Mouse (Mus musculus) liver, embryonic 14.5 days (tissue): ENCODE data around the gene Hnrnpll. TPM values are rescaled to one million over a fixed set of nuclear protein-coding genes. Genes with fewer than 3 reads are reported as not detected.
A peak's percentile ranks its signal among the peaks of the same experiment; 100 is the strongest.
"Not testable (repeated sequence)": the region's sequence is repeated elsewhere in the genome, so short reads cannot be mapped to it uniquely, and the experiment has no call there.

Experiments used
- ATAC-seq: fragments of 200-750 bp; cut with Nextera tagmentation; 2 replicates; pipeline ENCODE4 v1.8.0; 2017; ENCODE audit warnings: moderate number of reproducible peaks, mild to moderate bottlenecking, moderate library complexity; ENCODE audit not compliant: insufficient read depth
- DNase-seq, 3 experiments: peaks; one replicate each; pipeline ENCODE4 v3.0.0-alpha.2; 2012 to 2013; ENCODE audit warnings: low read depth in 3 of 3, low spot score in 3 of 3
- H3K27ac ChIP-seq: fragments of 300-500 bp; sonication (generic); 2 replicates; pipeline ENCODE4 v1.5.1; 2014; ENCODE audit warnings: moderate library complexity, mild to moderate bottlenecking, control low read depth, inconsistent platforms
- H3K27me3 ChIP-seq: fragments of 300-500 bp; sonication (generic); 2 replicates; pipeline ENCODE4 v1.6.1; 2014; ENCODE audit warnings: mild to moderate bottlenecking, low read length, moderate library complexity; ENCODE audit not compliant: control insufficient read depth, insufficient read depth
- H3K36me3 ChIP-seq: fragments of 300-500 bp; sonication (generic); replicated peaks from 2 replicates; pipeline ENCODE4 v1.6.1; 2014; ENCODE audit warnings: low read depth; ENCODE audit not compliant: control insufficient read depth, insufficient read depth
- H3K4me1 ChIP-seq, 2 experiments: fragments of 200-500 bp in 1 of 2; fragments of 300-500 bp in 1 of 2; sonication (generic) in 1 of 2; replicated peaks; 2 replicates each; pipeline ENCODE4 v1.6.1; 2012 to 2014; ENCODE audit warnings: antibody characterized with exemption in 1 of 2, inconsistent platforms in 1 of 2, low read length in 1 of 2; ENCODE audit not compliant: control insufficient read depth in 2 of 2, insufficient read depth in 2 of 2
- H3K4me2 ChIP-seq: fragments of 300-500 bp; sonication (generic); 2 replicates; pipeline ENCODE4 v1.6.1; 2014; ENCODE audit warnings: low read depth, mild to moderate bottlenecking, control low read depth, moderate library complexity
- H3K4me3 ChIP-seq, 2 experiments: fragments of 200-500 bp in 1 of 2; fragments of 300-500 bp in 1 of 2; sonication (generic) in 1 of 2; 2 replicates each; pipeline ENCODE4 v1.5.1; 2012 to 2014; ENCODE audit warnings: low read depth in 2 of 2, low read length in 2 of 2, mild to moderate bottlenecking in 2 of 2, control low read depth in 1 of 2, inconsistent platforms in 1 of 2, moderate library complexity in 1 of 2; ENCODE audit not compliant: insufficient read depth in 1 of 2
- H3K9ac ChIP-seq: fragments of 300-500 bp; sonication (generic); replicated peaks from 2 replicates; pipeline ENCODE4 v1.6.1; 2014; ENCODE audit warnings: mild to moderate bottlenecking, control low read depth, moderate library complexity
- H3K9me3 ChIP-seq: fragments of 300-500 bp; sonication (generic); 2 replicates; pipeline ENCODE4 v1.6.1; 2016; ENCODE audit warnings: low read length, mixed read lengths; ENCODE audit not compliant: control insufficient read depth
- CTCF ChIP-seq: IDR thresholded peaks from 2 replicates; pipeline ENCODE4 v1.5.1; 2016; ENCODE audit warnings: antibody characterized with exemption, low read depth, control low read depth
- EP300 ChIP-seq: IDR thresholded peaks from 2 replicates; pipeline ENCODE4 v1.6.1; 2016; ENCODE audit warnings: antibody characterized with exemption, low read depth
- WGBS: fragments of 180-500 bp; shearing (Covaris S2); extraction: QIAGEN DNeasy Blood & Tissue Kit; methylation state at CpG from one replicate; pipeline ENCODE4 v1.1.7; 2014; ENCODE audit not compliant: insufficient replicate concordance; 5-methylcytosine and 5-hydroxymethylcytosine counted together
- polyA plus RNA-seq, 2 experiments: library from polyadenylated mRNA; depleted of rRNA in 1 of 2; stranded (reverse) in 1 of 2; unstranded in 1 of 2; fragments of >200 nt; fragmentation: Nextera tagmentation in 1 of 2; extraction: Ambion mirVana in 1 of 2; gene quantifications; 2 replicates each; pipeline versions ENCODE4 v1.2.1 to v1.2.3; 2012 to 2014

Gene Hnrnpll
- polyA plus RNA-seq, 2 experiments = 23.1 to 23.5 TPM

DNA sequence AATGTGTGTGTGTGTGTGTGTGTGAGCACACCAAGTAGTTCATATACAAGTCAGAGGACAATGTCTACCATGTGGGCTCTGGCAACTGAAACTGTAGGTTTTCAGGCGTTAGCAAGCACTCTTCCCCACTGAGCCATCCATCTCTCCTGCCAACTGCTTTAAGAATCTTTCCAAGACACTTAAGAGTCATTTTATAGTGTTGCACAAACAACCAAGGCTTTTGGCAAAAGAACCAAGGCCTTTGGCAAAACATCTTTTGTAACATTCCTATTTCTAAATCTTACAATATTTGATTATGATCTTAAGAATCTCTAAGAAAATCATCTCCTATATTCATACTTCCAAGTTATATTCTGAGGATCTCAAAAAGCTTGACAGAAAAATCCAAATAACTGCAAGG, 2.4 kb downstream of the Hnrnpll start:
- Histone ChIP-seq H3K9me3 (no peaks in the 10 kb centered on the region), H3K4me3 (peak overlapping the region in 1 of 2 experiments; percentile 78; a peak in 2 of 4 replicates), H3K4me1 (peaks cover 14 to 22% of the 10 kb centered on the region in 2 experiments), H3K27ac (no peak overlapping the region), H3K4me2 (peak overlapping the region; percentile 71), H3K9ac (peak overlapping the region; percentile 90), H3K36me3 (no peaks in the 10 kb centered on the region), H3K27me3 (no peaks in the 10 kb centered on the region; the same call in 1 of the 2 replicates)
- 32% methylated on average over 1 of the region's 1 CpGs for WGBS
- no peak for ATAC-seq
- TF ChIP-seq EP300 (no peak), CTCF (no peak)
- DNase-seq = no peak

GRCm38 (mm10) chr17:80058501-80058900, 3.6 kb downstream of the Hnrnpll start:
- no peaks in the 10 kb centered on the region for H3K9me3 ChIP-seq
- peaks cover 10 to 15% of the 10 kb centered on the region in 2 experiments for H3K4me1 ChIP-seq
- TF ChIP-seq CTCF (no peak), EP300 (no peak)
- WGBS = 59% methylated on average over 1 of the region's 1 CpGs
- no peak overlapping the region for H3K9ac ChIP-seq
- H3K27ac ChIP-seq = no peak overlapping the region
- DNase-seq (no peak), ATAC-seq (no peak)
- no peak overlapping the region for H3K4me3 ChIP-seq
- no peak overlapping the region for H3K4me2 ChIP-seq
- no peaks in the 10 kb centered on the region; the same call in 1 of the 2 replicates for H3K27me3 ChIP-seq
- peaks cover 3% of the 10 kb centered on the region for H3K36me3 ChIP-seq

- DNase-seq (no peak), ATAC-seq (no peak)
- Histone ChIP-seq H3K9me3 (no peaks in the 10 kb centered on the region), H3K4me3 (no peak overlapping the region), H3K27ac (no peak overlapping the region), H3K9ac (no peak overlapping the region), H3K4me2 (no peak overlapping the region), H3K36me3 (peaks cover 35% of the 10 kb centered on the region), H3K27me3 (no peaks in the 10 kb centered on the region), H3K4me1 (peaks cover 0 to 3% of the 10 kb centered on the region in 2 experiments; a peak in 1 of 4 replicates)
- 85% methylated on average over 27 of the region's 27 CpGs for WGBS
- TF ChIP-seq EP300 (no peak), CTCF (no peak)
Measured at GRCm38 (mm10) chr17:80053931-80054734, 8.0 kb downstream of the Hnrnpll start.

GRCm38 (mm10) chr17:80051682-80052081, 10.5 kb downstream of the Hnrnpll start:
- 56% methylated on average over 1 of the region's 1 CpGs for WGBS
- Histone ChIP-seq H3K4me3 (no peak overlapping the region), H3K9me3 (no peaks in the 10 kb centered on the region), H3K36me3 (peaks cover 50% of the 10 kb centered on the region), H3K4me2 (no peak overlapping the region), H3K27me3 (no peaks in the 10 kb centered on the region), H3K4me1 (no peaks in the 10 kb centered on the region), H3K27ac (no peak overlapping the region), H3K9ac (no peak overlapping the region)
- DNase-seq (no peak), ATAC-seq (no peak)
- TF ChIP-seq EP300 (no peak), CTCF (no peak)

- not testable (repeated sequence) for H3K4me3 ChIP-seq, ATAC-seq, DNase-seq, H3K27me3 ChIP-seq, H3K4me1 ChIP-seq, H3K9ac ChIP-seq, H3K27ac ChIP-seq, H3K9me3 ChIP-seq, H3K4me2 ChIP-seq
- peaks cover 53% of the 10 kb centered on the region for H3K36me3 ChIP-seq
Measured at GRCm38 (mm10) chr17:80049300-80049699, 12.8 kb downstream of the Hnrnpll start.
